Mouse (Mus musculus) layer of hippocampus, postnatal 10 days (tissue): Measurements from ENCODE around the gene Wdr13. TPM values are rescaled to one million over a fixed set of nuclear protein-coding genes. Genes with fewer than 3 reads are reported as not detected.
"Not testable (repeated sequence)": the region's sequence is repeated elsewhere in the genome, so short reads cannot be mapped to it uniquely, and the experiment has no call there.

Experiments
- DNase-seq, 2 experiments: peaks; one replicate each; pipeline ENCODE4 v3.0.0; 2021; ENCODE audit warnings: low spot score in 2 of 2
- total RNA-seq, 2 experiments: library from RNA; stranded (reverse); gene quantifications; 2 replicates each; pipeline ENCODE4 v1.2.3; 2021

Wdr13 gene
- total RNA-seq, 2 experiments from 2014 or later, result 219 to 231 TPM

- no peak for DNase-seq
Measured at GRCm38 (mm10) chrX:8115275-8115674, 17.4 kb downstream of the Wdr13 start.

GRCm38 (mm10) chrX:8105019-8105418, 27.7 kb downstream of the Wdr13 start:
- no peak for DNase-seq

GRCm38 (mm10) chrX:8102213-8102668, 30.5 kb downstream of the Wdr13 start:
- DNase-seq, result no peak

GRCm38 (mm10) chrX:8101017-8101416, 31.7 kb downstream of the Wdr13 start:
- peak; percentile 78 to 79 for DNase-seq

- DNase-seq, result no peak
Measured at GRCm38 (mm10) chrX:8099435-8099834, 33.3 kb downstream of the Wdr13 start.

- DNase-seq, result peak; percentile 94 to 96
Measured at GRCm38 (mm10) chrX:8096787-8097242, 35.9 kb downstream of the Wdr13 start.

GRCm38 (mm10) chrX:8096068-8096786, 36.5 kb downstream of the Wdr13 start:
- peak in 1 of 2 experiments; percentile 90 for DNase-seq

- DNase-seq, result no peak
Measured at GRCm38 (mm10) chrX:8095546-8095945, 37.1 kb downstream of the Wdr13 start.

- DNase-seq, result not testable (repeated sequence)
Measured at GRCm38 (mm10) chrX:8090954-8091347, 41.7 kb downstream of the Wdr13 start.

GRCm38 (mm10) chrX:8090346-8090953, 42.2 kb downstream of the Wdr13 start, which contains the start of gene Was:
Was (minus strand) TSS chrX:8090498.
- DNase-seq, result no peak

- no peak for DNase-seq
Measured at GRCm38 (mm10) chrX:8089746-8090145, 42.9 kb downstream of the Wdr13 start.

GRCm38 (mm10) chrX:8085611-8086010, 47.1 kb downstream of the Wdr13 start:
- no peak for DNase-seq

- DNase-seq, result no peak
Measured at GRCm38 (mm10) chrX:8084771-8085259, 47.9 kb downstream of the Wdr13 start.

GRCm38 (mm10) chrX:8075104-8075503, 57.6 kb downstream of the Wdr13 start:
- DNase-seq, result no peak

- DNase-seq, result peak; percentile 83 to 87
Measured at GRCm38 (mm10) chrX:8074430-8075014, 58.2 kb downstream of the Wdr13 start, which contains the start of gene Suv39h1. Suv39h1 (minus strand) TSS chrX:8074760.

GRCm38 (mm10) chrX:8073881-8074429, 58.7 kb downstream of the Wdr13 start:
- DNase-seq, result peak; percentile 21 to 38

Other genes starting within 250 kb of the Wdr13 start
- gene Slc35a2, start 248.9 kb downstream of the Wdr13 start, total RNA-seq, result 10 to 100 TPM; 46.7 to 47.4 TPM
- gene Pqbp1, start 233.6 kb downstream of the Wdr13 start, total RNA-seq, result 10 to 100 TPM; 79.4 to 87.7 TPM
- 10 to 100 TPM; 31.8 to 33.2 TPM for gene Timm17b, start 233.5 kb downstream of the Wdr13 start, total RNA-seq
- gene Gm10491, start 225.1 kb downstream of the Wdr13 start, total RNA-seq, result not detected
- not detected for gene Gm10490, start 223.3 kb downstream of the Wdr13 start, total RNA-seq
- gene Pcsk1n, start 213.1 kb downstream of the Wdr13 start, total RNA-seq, result 100 to 1,000 TPM; 307 to 355 TPM
- gene Eras, start 204.3 kb downstream of the Wdr13 start, total RNA-seq, result not detected
- gene Hdac6, start 185.0 kb downstream of the Wdr13 start, total RNA-seq, result 10 to 100 TPM; 59.2 to 60.6 TPM
- not detected for gene Gata1, start 154.8 kb downstream of the Wdr13 start, total RNA-seq
- 1 to 10 TPM in 1 of 2 experiments, under 1 TPM in 1; 0.78 to 1.2 TPM for gene Glod5, start 114.4 kb downstream of the Wdr13 start, total RNA-seq
- gene Suv39h1, start 58.1 kb downstream of the Wdr13 start, total RNA-seq, result 10 to 100 TPM; 30.4 to 30.7 TPM
- 1 to 10 TPM; 1.2 to 1.7 TPM for gene Was, start 42.4 kb downstream of the Wdr13 start, total RNA-seq
- gene Rbm3, start 13.0 kb upstream of the Wdr13 start, total RNA-seq, result 100 to 1,000 TPM; 248 to 315 TPM
- gene Tbc1d25, start 43.3 kb upstream of the Wdr13 start, total RNA-seq, result 10 to 100 TPM; 15.1 to 16.0 TPM
- gene Ebp, start 60.6 kb upstream of the Wdr13 start, total RNA-seq, result 10 to 100 TPM; 26.8 to 27.7 TPM
- gene Porcn, start 73.6 kb upstream of the Wdr13 start, total RNA-seq, result 10 to 100 TPM; 68.4 to 75.2 TPM
- gene Ftsj1, start 119.5 kb upstream of the Wdr13 start, total RNA-seq, result 10 to 100 TPM; 24.0 to 27.7 TPM
- 10 to 100 TPM; 17.6 to 28.1 TPM for gene Slc38a5, start 138.2 kb upstream of the Wdr13 start, total RNA-seq
- not detected for gene Ssxb10, start 194.5 kb upstream of the Wdr13 start, total RNA-seq
- gene Ssxb9, start 234.1 kb upstream of the Wdr13 start, total RNA-seq, result not detected